Comparison of ENCODE assay signal across 9 mouse cellular contexts in genomic region chr12:71701753-71702152, GRCm38 (mm10).
DNase-seq lines count a peak whose midpoint lies in the region; ATAC-seq and TF ChIP-seq lines count a peak whose summit lies in the region.
"Had no signal": no experiment of that assay in that cellular context is flagged by ENCODE, and none has a peak within 500 bp of the region (broad histone marks: within the 10 kb centered on the region; RNA-seq: fewer than 3 reads in every experiment).

No protein-coding gene starts in this region.

- no peak overlapping the region for H3K9ac ChIP-seq in lung, postnatal 0 days (replicated peaks; ENCODE audit: low read depth)
- H3K9ac ChIP-seq: hindbrain, embryonic 15.5 days had no signal

- H3K27me3 ChIP-seq in lung, postnatal 0 days (replicated peaks; ENCODE audit: insufficient read depth, low read length), result no peaks in the 10 kb centered on the region
- H3K27me3 ChIP-seq: hindbrain, embryonic 15.5 days had no signal

- TF ChIP-seq CTCF in lung, postnatal 0 days (IDR thresholded peaks at IDR 0.05), result peak; percentile 53
- no peak; the same call in 1 of the 2 replicates for TF ChIP-seq CTCF in lung, adult 2 months (IDR thresholded peaks at IDR 0.05; ENCODE audit: insufficient read depth, low read length)

- no peaks in the 10 kb centered on the region for H3K36me3 ChIP-seq in lung, postnatal 0 days (ENCODE audit: insufficient read depth, low read length)
- H3K36me3 ChIP-seq: hindbrain, embryonic 15.5 days had no signal

- no peak overlapping the region for H3K4me2 ChIP-seq in lung, postnatal 0 days (replicated peaks; ENCODE audit: low read depth, low read length)
- H3K4me2 ChIP-seq: hindbrain, embryonic 15.5 days had no signal

- 84% methylated on average over 2 of the region's 2 CpGs for WGBS in lung, postnatal 0 days
- 87% methylated on average over 2 of the region's 2 CpGs for WGBS in lung, adult 2 months

- 0 out of 2 replicates have a peak, but pooled peaks cover 4% of the 10 kb centered on the region for H3K9me3 ChIP-seq in lung, postnatal 0 days (ENCODE audit: low read length)
- H3K9me3 ChIP-seq: hindbrain, embryonic 15.5 days had no signal

- no peak for DNase-seq in lung, postnatal 0 days (ENCODE audit: low spot score)
- DNase-seq in lung, adult 2 months, result no peak
- peak; percentile 25 for DNase-seq in adrenal gland, postnatal 10 days
- peak; percentile 31 for DNase-seq in embryo, embryonic 11 days
- DNase-seq in layer of hippocampus, adult 9-11 months, result peak; percentile 21
- DNase-seq in right cerebral cortex, postnatal 4 days, result peak; percentile 69
- DNase-seq in urinary bladder, adult 2 months (ENCODE audit: low spot score), result no peak

- H3K27ac ChIP-seq in lung, postnatal 0 days (ENCODE audit: low read length), result no peak overlapping the region
- H3K27ac ChIP-seq: hindbrain, embryonic 15.5 days had no signal

- TF ChIP-seq EP300 in lung, postnatal 0 days (IDR thresholded peaks at IDR 0.05), result no peak

- TF ChIP-seq POLR2A in lung, adult 2 months (IDR thresholded peaks at IDR 0.05; ENCODE audit: borderline replicate concordance, extremely low read depth, low read depth, low read length), result no peak

- H3K4me3 ChIP-seq in lung, postnatal 0 days (ENCODE audit: low read depth, low read length), result no peak overlapping the region
- no peak overlapping the region for H3K4me3 ChIP-seq in lung, adult 2 months (replicated peaks; ENCODE audit: extremely low read depth, low read depth, low read length)
- H3K4me3 ChIP-seq: hindbrain, embryonic 15.5 days; megakaryocyte, embryonic 14.5 days had no signal

- ATAC-seq in lung, postnatal 0 days, result no peak

- H3K4me1 ChIP-seq in lung, postnatal 0 days (ENCODE audit: insufficient read depth, low read depth, low read length), result no peaks in the 10 kb centered on the region
- H3K4me1 ChIP-seq in lung, adult 2 months (ENCODE audit: control insufficient read depth, insufficient read depth, low read length), result no peaks in the 10 kb centered on the region
- H3K4me1 ChIP-seq: megakaryocyte, embryonic 14.5 days had no signal

Comparison
In these comparisons a context has a peak if more than half of its experiments do, and no peak if none do; other contexts are left out.
1. DNase-seq: peak in adrenal gland, postnatal 10 days (single experiment), embryo, embryonic 11 days (single experiment), layer of hippocampus, adult 9-11 months (single experiment) and right cerebral cortex, postnatal 4 days (single experiment); none in lung, postnatal 0 days (single experiment), lung, adult 2 months (single experiment) and urinary bladder, adult 2 months (single experiment).